Mouse (Mus musculus) G1E (cell line): ENCODE measurements around the gene Fam131a. TPM values are rescaled to one million over a fixed set of nuclear protein-coding genes. Genes with fewer than 3 reads are reported as not detected.

Source experiments
- ATAC-seq: 2 replicates; pipeline ENCODE4 v1.8.0; 2016; ENCODE audit warnings: mild to moderate bottlenecking; ENCODE audit not compliant: insufficient number of reproducible peaks, poor library complexity, low FRiP score, severe bottlenecking; ENCODE audit errors: extremely low read depth
- DNase-seq: peaks from one replicate; pipeline ENCODE4 v3.0.0; 2012; ENCODE audit warnings: low spot score
- H3K27me3 ChIP-seq: 2 replicates; pipeline ENCODE4 v1.6.1; 2012; ENCODE audit warnings: mild to moderate bottlenecking, low read length, inconsistent platforms; ENCODE audit not compliant: insufficient read depth
- H3K36me3 ChIP-seq: replicated peaks from 2 replicates; pipeline ENCODE3; 2012; ENCODE audit warnings: mild to moderate bottlenecking, inconsistent platforms
- H3K4me1 ChIP-seq: 2 replicates; pipeline ENCODE4 v1.6.1; 2012; ENCODE audit warnings: low read depth, low read length, inconsistent platforms, mixed read lengths; ENCODE audit not compliant: insufficient read depth
- H3K4me3 ChIP-seq: 2 replicates; pipeline ENCODE4 v1.5.1; 2012; ENCODE audit warnings: low read depth, mild to moderate bottlenecking, inconsistent platforms, low read length, moderate library complexity, mixed read lengths
- H3K9me3 ChIP-seq: replicated peaks from 2 replicates; pipeline ENCODE4 v1.6.1; 2012; ENCODE audit warnings: inconsistent platforms
- CTCF ChIP-seq: IDR thresholded peaks from 2 replicates; pipeline ENCODE4 v1.5.1; 2012; ENCODE audit warnings: low read depth, low read length, inconsistent platforms, mixed read lengths
- GATA1 ChIP-seq: IDR thresholded peaks from 2 replicates; pipeline ENCODE4 v1.6.1; 2012; ENCODE audit warnings: borderline replicate concordance, low read length, inconsistent platforms, mixed read lengths
- GATA2 ChIP-seq: IDR thresholded peaks from 2 replicates; pipeline ENCODE4 v1.6.1; 2012; ENCODE audit warnings: low read depth, low read length, inconsistent platforms, borderline replicate concordance
- POLR2AphosphoS5 ChIP-seq: IDR thresholded peaks from 2 replicates; pipeline ENCODE4 v1.6.1; 2012; ENCODE audit warnings: low read depth, low read length, inconsistent platforms; ENCODE audit not compliant: insufficient replicate concordance
- TAL1 ChIP-seq: conservative IDR thresholded peaks from 2 replicates; pipeline ENCODE4 v1.6.1; 2012; ENCODE audit warnings: low read depth, low read length, inconsistent platforms, mixed read lengths
- polyA plus RNA-seq: library from polyadenylated mRNA; stranded (reverse); fragments of >175 nt; gene quantifications from 2 replicates; pipeline ENCODE4 v1.2.3, GENCODE M21; 2012
- total RNA-seq, 2 experiments: library from RNA; stranded (forward) in 1 of 2; stranded (reverse) in 1 of 2; fragments of 200-1000 nt in 1 of 2; fragments of >200 nt in 1 of 2; fragmentation: Nextera tagmentation in 1 of 2; gene quantifications; 2 replicates each; pipeline ENCODE4 v1.2.3; 2014 to 2017

Fam131a gene
- total and polyA plus RNA-seq, 3 experiments = 1.2 to 10.1 (median 3.9) TPM

DNA sequence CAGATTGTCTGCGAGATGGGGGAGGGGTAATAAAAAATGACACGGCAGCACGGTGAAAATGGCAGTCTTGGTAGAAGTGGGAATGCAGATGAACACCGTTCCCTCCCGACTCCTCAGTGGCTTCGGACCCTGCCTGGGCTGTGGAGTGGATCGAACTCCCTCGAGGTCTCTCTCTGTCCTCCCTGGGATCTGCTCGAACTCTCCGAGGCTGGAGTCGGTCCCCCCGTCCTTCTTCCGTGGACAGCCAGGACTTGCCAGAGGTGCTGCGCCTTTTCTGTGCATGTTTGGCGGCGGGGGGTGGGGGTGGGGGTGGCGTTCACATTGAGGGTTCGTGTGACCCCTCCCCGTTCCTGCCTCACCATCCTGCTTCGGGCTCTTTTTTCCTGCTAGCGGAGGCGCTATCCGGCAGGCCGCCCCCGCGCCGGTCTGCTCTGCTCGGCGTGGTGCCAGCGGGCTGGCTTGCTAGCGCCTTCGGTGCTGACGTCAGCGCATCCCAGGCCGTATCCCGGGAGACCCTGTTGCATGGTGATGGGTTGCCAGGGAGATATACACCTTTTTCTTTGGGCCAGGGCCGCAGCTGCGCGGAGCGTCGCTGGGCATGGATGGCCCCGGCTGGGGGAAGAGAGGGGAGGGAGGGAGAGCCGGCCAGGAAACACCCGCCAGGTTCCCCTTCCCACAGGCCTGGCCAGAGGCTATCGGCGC, 2.7 kb downstream of the Fam131a start:
- no peak for ATAC-seq
- no peak for DNase-seq

DNA sequence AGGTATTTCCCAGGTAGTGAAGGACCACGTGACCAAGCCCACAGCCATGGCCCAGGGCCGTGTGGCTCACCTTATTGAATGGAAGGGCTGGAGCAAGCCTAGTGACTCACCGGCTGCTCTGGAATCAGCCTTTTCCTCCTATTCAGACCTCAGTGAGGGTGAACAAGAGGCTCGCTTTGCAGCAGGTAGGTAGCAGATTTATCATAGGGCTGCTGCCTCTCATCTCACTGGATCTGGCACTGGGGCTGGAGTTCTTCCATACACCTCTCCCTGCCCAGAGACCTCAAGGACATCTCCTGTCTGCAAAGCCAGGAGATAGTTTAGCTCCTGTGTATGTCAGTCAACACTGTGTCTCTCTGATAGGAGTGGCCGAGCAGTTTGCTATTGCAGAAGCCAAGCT, 6.2 kb downstream of the Fam131a start:
- DNase-seq (no peak), ATAC-seq (no peak)
- H3K27me3 ChIP-seq = no peaks in the 10 kb centered on the region
- TF ChIP-seq TAL1 (no peak), POLR2AphosphoS5 (no peak), GATA2 (no peak), CTCF (no peak), GATA1 (no peak)
- H3K4me1 ChIP-seq = peaks cover 55% of the 10 kb centered on the region
- H3K4me3 ChIP-seq = no peak overlapping the region
- peaks cover 64% of the 10 kb centered on the region for H3K36me3 ChIP-seq
- H3K9me3 ChIP-seq = no peaks in the 10 kb centered on the region

More for the DNA sequence above, 2.7 kb downstream of the Fam131a start:
- no peaks in the 10 kb centered on the region for H3K27me3 ChIP-seq
- peaks cover 63% of the 10 kb centered on the region for H3K36me3 ChIP-seq
- TF ChIP-seq GATA2 (no peak), TAL1 (no peak), POLR2AphosphoS5 (no peak), GATA1 (no peak), CTCF (no peak)
- no peaks in the 10 kb centered on the region for H3K9me3 ChIP-seq
- no peak overlapping the region for H3K4me3 ChIP-seq
- H3K4me1 ChIP-seq = peaks cover 59% of the 10 kb centered on the region

DNA sequence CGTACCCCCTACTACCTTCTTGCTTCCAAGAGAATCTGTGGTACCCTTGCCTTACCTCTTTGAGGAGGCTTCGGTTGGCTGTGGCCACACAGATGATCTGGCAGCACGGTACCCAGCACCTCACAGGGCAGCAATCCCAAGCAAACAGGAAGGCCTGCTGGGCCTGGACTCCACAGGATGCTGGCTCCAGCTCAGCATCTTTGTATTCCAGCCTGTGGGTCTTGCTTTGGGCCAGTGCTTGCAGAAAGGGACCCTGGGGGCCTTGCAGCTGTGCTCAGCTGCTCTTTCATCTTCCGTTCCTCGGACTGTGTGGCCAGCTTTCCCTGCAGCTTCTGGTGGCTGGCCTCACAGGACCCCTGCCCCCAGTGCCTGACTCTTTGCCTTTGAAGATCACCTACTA, 7.0 kb downstream of the Fam131a start:
- Histone ChIP-seq H3K9me3 (no peaks in the 10 kb centered on the region), H3K27me3 (no peaks in the 10 kb centered on the region), H3K4me1 (peaks cover 55% of the 10 kb centered on the region), H3K36me3 (peaks cover 67% of the 10 kb centered on the region), H3K4me3 (no peak overlapping the region)
- ATAC-seq (no peak), DNase-seq (no peak)
- TF ChIP-seq POLR2AphosphoS5 (no peak), CTCF (no peak), GATA1 (no peak), GATA2 (no peak), TAL1 (no peak)

- DNase-seq (no peak), ATAC-seq (no peak)
- no peak for TF ChIP-seq GATA2
- no peak for TF ChIP-seq POLR2AphosphoS5
- no peak for TF ChIP-seq CTCF
- TF ChIP-seq TAL1 = no peak
- no peak for TF ChIP-seq GATA1
- Histone ChIP-seq H3K4me3 (peak overlapping the region; percentile 42; the same call in 1 of the 2 replicates), H3K36me3 (peaks cover 68% of the 10 kb centered on the region), H3K9me3 (no peaks in the 10 kb centered on the region), H3K4me1 (peaks cover 58% of the 10 kb centered on the region), H3K27me3 (no peaks in the 10 kb centered on the region)
Measured at GRCm38 (mm10) chr16:20701316-20701715, 8.3 kb downstream of the Fam131a start.

GRCm38 (mm10) chr16:20701729-20702521, 8.9 kb downstream of the Fam131a start:
- H3K4me1 ChIP-seq = peaks cover 64% of the 10 kb centered on the region
- H3K9me3 ChIP-seq = no peaks in the 10 kb centered on the region
- no peaks in the 10 kb centered on the region for H3K27me3 ChIP-seq
- peaks cover 72% of the 10 kb centered on the region for H3K36me3 ChIP-seq
- TF ChIP-seq GATA2 (no peak), CTCF (no peak), TAL1 (no peak), POLR2AphosphoS5 (no peak), GATA1 (no peak)
- H3K4me3 ChIP-seq = peak overlapping the region; percentile 42; the same call in 1 of the 2 replicates
- no peak for DNase-seq
- ATAC-seq = no peak

GRCm38 (mm10) chr16:20702522-20702893, 9.5 kb downstream of the Fam131a start:
- Histone ChIP-seq H3K4me3 (peak overlapping the region; percentile 42; the same call in 1 of the 2 replicates), H3K27me3 (no peaks in the 10 kb centered on the region), H3K36me3 (peaks cover 78% of the 10 kb centered on the region), H3K9me3 (no peaks in the 10 kb centered on the region), H3K4me1 (peaks cover 70% of the 10 kb centered on the region)
- TF ChIP-seq TAL1 (no peak), CTCF (peak; percentile 83), POLR2AphosphoS5 (no peak)
- DNase-seq (peak; percentile 79), ATAC-seq (peak; percentile 56)
